Mouse (Mus musculus): ENCODE measurements around the gene Cdyl2. TPM values are rescaled to one million over a fixed set of nuclear protein-coding genes. Genes with fewer than 3 reads are reported as not detected.

Gene Cdyl2
- polyA plus RNA-seq, 1 experiment from 2014 or later = 6.3 TPM

- ATAC-seq (ENCODE audit: insufficient number of reproducible peaks, low FRiP score, low TSS enrichment, low read depth) (no peak), DNase-seq (ENCODE audit: low spot score) (no peak)
- Histone ChIP-seq H3K9me3 (ENCODE audit: control insufficient read depth, low read length) (no peaks in the 10 kb centered on the region), H3K4me2 (ENCODE audit: low read depth, severe bottlenecking) (no peak overlapping the region), H3K27me3 (ENCODE audit: control insufficient read depth, insufficient read depth, low read length) (no peaks in the 10 kb centered on the region), H3K36me3 (ENCODE audit: control insufficient read depth, insufficient read depth, low read length) (no peaks in the 10 kb centered on the region), H3K27ac (replicated peaks; ENCODE audit: low read depth, low read length) (no peak overlapping the region), H3K9ac (ENCODE audit: low read length) (no peak overlapping the region), H3K4me1 (ENCODE audit: control insufficient read depth, insufficient read depth, low read length) (no peaks in the 10 kb centered on the region), H3K4me3 (ENCODE audit: low read depth, low read length) (no peak overlapping the region)
- WGBS = 86% methylated on average over 15 of the region's 15 CpGs
Measured at GRCm38 (mm10) chr8:116692931-116693330, 39.9 kb downstream of the Cdyl2 start.

GRCm38 (mm10) chr8:116689741-116690140, 43.0 kb downstream of the Cdyl2 start:
- H3K9me3 ChIP-seq (ENCODE audit: control insufficient read depth, low read length) = no peaks in the 10 kb centered on the region
- H3K4me3 ChIP-seq (ENCODE audit: low read depth, low read length) = no peak overlapping the region
- ATAC-seq (ENCODE audit: insufficient number of reproducible peaks, low FRiP score, low TSS enrichment, low read depth) (no peak), DNase-seq (ENCODE audit: low spot score) (no peak)
- H3K4me2 ChIP-seq (ENCODE audit: low read depth, severe bottlenecking) = no peak overlapping the region
- whole genome bisulfite sequencing = 63% methylated on average over 3 of the region's 3 CpGs
- no peak overlapping the region for H3K9ac ChIP-seq (ENCODE audit: low read length)
- H3K27me3 ChIP-seq (ENCODE audit: control insufficient read depth, insufficient read depth, low read length) = no peaks in the 10 kb centered on the region
- no peak overlapping the region for H3K27ac ChIP-seq (replicated peaks; ENCODE audit: low read depth, low read length)
- H3K36me3 ChIP-seq (ENCODE audit: control insufficient read depth, insufficient read depth, low read length) = no peaks in the 10 kb centered on the region
- no peaks in the 10 kb centered on the region for H3K4me1 ChIP-seq (ENCODE audit: control insufficient read depth, insufficient read depth, low read length)

GRCm38 (mm10) chr8:116676174-116676573, 56.6 kb downstream of the Cdyl2 start:
- WGBS = 67% methylated on average over 1 of the region's 1 CpGs
- no peak for DNase-seq (ENCODE audit: low spot score)
- H3K27ac ChIP-seq (replicated peaks; ENCODE audit: low read depth, low read length) = no peak overlapping the region

GRCm38 (mm10) chr8:116673966-116674805, 58.6 kb downstream of the Cdyl2 start:
- H3K36me3 ChIP-seq (ENCODE audit: control insufficient read depth, insufficient read depth, low read length) = no peaks in the 10 kb centered on the region
- DNase-seq (ENCODE audit: low spot score) (peak; percentile 13), ATAC-seq (ENCODE audit: insufficient number of reproducible peaks, low FRiP score, low TSS enrichment, low read depth) (no peak)
- no peak overlapping the region for H3K4me3 ChIP-seq (ENCODE audit: low read depth, low read length)
- H3K27ac ChIP-seq (replicated peaks; ENCODE audit: low read depth, low read length) = no peak overlapping the region
- H3K9ac ChIP-seq (ENCODE audit: low read length) = no peak overlapping the region
- no peak overlapping the region for H3K4me2 ChIP-seq (ENCODE audit: low read depth, severe bottlenecking)
- H3K4me1 ChIP-seq (ENCODE audit: control insufficient read depth, insufficient read depth, low read length) = no peaks in the 10 kb centered on the region
- H3K9me3 ChIP-seq (ENCODE audit: control insufficient read depth, low read length) = no peaks in the 10 kb centered on the region
- 79% methylated on average over 10 of the region's 10 CpGs for WGBS
- H3K27me3 ChIP-seq (ENCODE audit: control insufficient read depth, insufficient read depth, low read length) = no peaks in the 10 kb centered on the region

More at GRCm38 (mm10) chr8:116676174-116676573, 56.6 kb downstream of the Cdyl2 start:
- Histone ChIP-seq H3K4me2 (ENCODE audit: low read depth, severe bottlenecking) (no peak overlapping the region), H3K9ac (ENCODE audit: low read length) (no peak overlapping the region), H3K36me3 (ENCODE audit: control insufficient read depth, insufficient read depth, low read length) (no peaks in the 10 kb centered on the region), H3K4me1 (ENCODE audit: control insufficient read depth, insufficient read depth, low read length) (no peaks in the 10 kb centered on the region), H3K4me3 (ENCODE audit: low read depth, low read length) (no peak overlapping the region), H3K27me3 (ENCODE audit: control insufficient read depth, insufficient read depth, low read length) (no peaks in the 10 kb centered on the region), H3K9me3 (ENCODE audit: control insufficient read depth, low read length) (no peaks in the 10 kb centered on the region)
- ATAC-seq (ENCODE audit: insufficient number of reproducible peaks, low FRiP score, low TSS enrichment, low read depth) = no peak

- H3K4me2 ChIP-seq (ENCODE audit: low read depth, severe bottlenecking) = no peak overlapping the region
- H3K9ac ChIP-seq (ENCODE audit: low read length) = no peak overlapping the region
- no peaks in the 10 kb centered on the region for H3K27me3 ChIP-seq (ENCODE audit: control insufficient read depth, insufficient read depth, low read length)
- ATAC-seq (ENCODE audit: insufficient number of reproducible peaks, low FRiP score, low TSS enrichment, low read depth) = no peak
- H3K36me3 ChIP-seq (ENCODE audit: control insufficient read depth, insufficient read depth, low read length) = no peaks in the 10 kb centered on the region
- H3K4me3 ChIP-seq (ENCODE audit: low read depth, low read length) = no peak overlapping the region
- H3K9me3 ChIP-seq (ENCODE audit: control insufficient read depth, low read length) = no peaks in the 10 kb centered on the region
- 84% methylated on average over 8 of the region's 8 CpGs for WGBS
- peak; percentile 15 for DNase-seq (ENCODE audit: low spot score)
- H3K27ac ChIP-seq (replicated peaks; ENCODE audit: low read depth, low read length) = no peak overlapping the region
- H3K4me1 ChIP-seq (ENCODE audit: control insufficient read depth, insufficient read depth, low read length) = no peaks in the 10 kb centered on the region
Measured at GRCm38 (mm10) chr8:116673493-116673892, 59.3 kb downstream of the Cdyl2 start.

GRCm38 (mm10) chr8:116673052-116673451, 59.7 kb downstream of the Cdyl2 start:
- H3K27ac ChIP-seq (replicated peaks; ENCODE audit: low read depth, low read length) = no peak overlapping the region
- DNase-seq (ENCODE audit: low spot score) (no peak), ATAC-seq (ENCODE audit: insufficient number of reproducible peaks, low FRiP score, low TSS enrichment, low read depth) (no peak)
- H3K4me1 ChIP-seq (ENCODE audit: control insufficient read depth, insufficient read depth, low read length) = no peaks in the 10 kb centered on the region
- no peak overlapping the region for H3K4me3 ChIP-seq (ENCODE audit: low read depth, low read length)
- no peaks in the 10 kb centered on the region for H3K9me3 ChIP-seq (ENCODE audit: control insufficient read depth, low read length)
- 89% methylated on average over 4 of the region's 4 CpGs for WGBS
- H3K9ac ChIP-seq (ENCODE audit: low read length) = no peak overlapping the region
- no peak overlapping the region for H3K4me2 ChIP-seq (ENCODE audit: low read depth, severe bottlenecking)
- no peaks in the 10 kb centered on the region for H3K27me3 ChIP-seq (ENCODE audit: control insufficient read depth, insufficient read depth, low read length)
- no peaks in the 10 kb centered on the region for H3K36me3 ChIP-seq (ENCODE audit: control insufficient read depth, insufficient read depth, low read length)

GRCm38 (mm10) chr8:116671543-116671942, 61.2 kb downstream of the Cdyl2 start:
- no peak overlapping the region for H3K27ac ChIP-seq (replicated peaks; ENCODE audit: low read depth, low read length)
- 61% methylated on average over 5 of the region's 5 CpGs for WGBS
- H3K4me1 ChIP-seq (ENCODE audit: control insufficient read depth, insufficient read depth, low read length) = no peaks in the 10 kb centered on the region
- no peaks in the 10 kb centered on the region for H3K9me3 ChIP-seq (ENCODE audit: control insufficient read depth, low read length)
- H3K36me3 ChIP-seq (ENCODE audit: control insufficient read depth, insufficient read depth, low read length) = no peaks in the 10 kb centered on the region
- DNase-seq (ENCODE audit: low spot score) (peak; percentile 38), ATAC-seq (ENCODE audit: insufficient number of reproducible peaks, low FRiP score, low TSS enrichment, low read depth) (no peak)
- no peak overlapping the region for H3K4me2 ChIP-seq (ENCODE audit: low read depth, severe bottlenecking)
- H3K4me3 ChIP-seq (ENCODE audit: low read depth, low read length) = no peak overlapping the region
- H3K27me3 ChIP-seq (ENCODE audit: control insufficient read depth, insufficient read depth, low read length) = no peaks in the 10 kb centered on the region
- H3K9ac ChIP-seq (ENCODE audit: low read length) = no peak overlapping the region

- H3K27ac ChIP-seq (replicated peaks; ENCODE audit: low read depth, low read length) = no peak overlapping the region
- no peaks in the 10 kb centered on the region for H3K4me1 ChIP-seq (ENCODE audit: control insufficient read depth, insufficient read depth, low read length)
- H3K9me3 ChIP-seq (ENCODE audit: control insufficient read depth, low read length) = no peaks in the 10 kb centered on the region
- H3K9ac ChIP-seq (ENCODE audit: low read length) = no peak overlapping the region
- H3K27me3 ChIP-seq (ENCODE audit: control insufficient read depth, insufficient read depth, low read length) = no peaks in the 10 kb centered on the region
- DNase-seq (ENCODE audit: low spot score) (no peak), ATAC-seq (ENCODE audit: insufficient number of reproducible peaks, low FRiP score, low TSS enrichment, low read depth) (no peak)
- WGBS = 88% methylated on average over 7 of the region's 7 CpGs
- no peaks in the 10 kb centered on the region for H3K36me3 ChIP-seq (ENCODE audit: control insufficient read depth, insufficient read depth, low read length)
- no peak overlapping the region for H3K4me3 ChIP-seq (ENCODE audit: low read depth, low read length)
- no peak overlapping the region for H3K4me2 ChIP-seq (ENCODE audit: low read depth, severe bottlenecking)
Measured at GRCm38 (mm10) chr8:116670604-116671003, 62.2 kb downstream of the Cdyl2 start.

Measured in limb, embryonic 11.5 days (tissue).